Comparison of ENCODE assay signal across 8 mouse cellular contexts in the genomic region with DNA sequence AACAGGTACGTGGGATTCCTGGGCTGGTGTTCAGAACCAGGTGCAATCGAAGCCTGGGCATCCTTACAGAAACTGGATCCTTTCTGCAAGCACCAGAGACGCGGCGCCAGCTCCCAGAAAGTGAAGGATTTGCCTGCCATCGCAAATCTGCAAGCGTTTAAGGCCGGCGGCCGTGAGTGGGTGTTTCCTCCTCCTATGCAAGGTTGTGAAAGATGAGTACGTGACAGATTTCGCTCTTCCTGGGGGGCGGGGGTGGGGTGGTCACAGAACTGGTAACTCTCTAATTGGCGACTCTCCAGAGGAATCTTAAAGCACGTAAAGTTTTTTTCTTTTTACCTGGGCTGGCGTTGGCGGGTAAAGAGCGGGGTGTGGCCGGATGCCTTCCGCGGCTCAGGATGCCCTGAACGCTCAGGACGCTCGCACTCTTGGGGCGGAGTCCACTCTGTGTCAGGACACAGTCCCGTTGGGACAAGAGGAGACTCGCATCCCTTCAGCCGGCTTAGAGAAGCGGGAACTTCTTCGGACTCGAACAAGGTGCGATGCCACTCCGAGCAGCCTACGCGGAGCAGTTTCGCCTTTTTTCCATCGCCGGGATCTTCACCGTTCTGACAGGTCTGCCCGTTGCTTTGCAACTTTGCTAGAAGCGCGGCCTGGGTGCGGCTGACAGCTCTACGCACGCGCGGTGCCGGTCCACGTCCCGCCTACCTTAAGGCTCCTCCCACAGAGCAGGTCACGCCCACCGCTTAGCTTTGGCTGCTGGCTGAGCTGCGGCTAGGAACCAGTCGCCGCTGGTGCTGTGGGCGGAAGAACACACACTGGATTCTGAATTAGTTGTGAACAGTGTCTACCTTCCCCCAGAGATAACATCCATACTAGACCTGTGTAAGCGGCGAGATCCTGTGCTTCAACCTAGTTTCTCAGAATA.
DNase-seq lines count a peak whose midpoint lies in the region; ATAC-seq and TF ChIP-seq lines count a peak whose summit lies in the region.

No protein-coding gene starts in this region.

- H3K4me3 ChIP-seq in CH12.LX (replicated peaks in 1 of 3; ENCODE audit: low read depth in 2 of 3, low read length in 2 of 3, poor library complexity in 1 of 3) = peak overlapping the region; percentile 69 to 74 (median 74)
- peak overlapping the region; percentile 69 for H3K4me3 ChIP-seq in forebrain, embryonic 12.5 days (replicated peaks)
- peak overlapping the region; percentile 64 for H3K4me3 ChIP-seq in heart, postnatal 0 days (ENCODE audit: low read depth, low read length)
- H3K4me3 ChIP-seq in liver, postnatal 0 days (ENCODE audit: low read depth, low read length) = peak overlapping the region; percentile 53
- peak overlapping the region; percentile 63 for H3K4me3 ChIP-seq in neural tube, embryonic 14.5 days (ENCODE audit: low read depth, low read length)

- H3K79me2 ChIP-seq in CH12.LX (replicated peaks; ENCODE audit: control insufficient read depth, extremely low read depth, insufficient read depth, poor library complexity, severe bottlenecking) = no peaks in the 10 kb centered on the region; the same call in 1 of the 2 replicates

- H3K36me3 ChIP-seq in CH12.LX (replicated peaks in 1 of 2; ENCODE audit: control insufficient read depth in 1 of 2, insufficient read depth in 1 of 2, low read length in 1 of 2) = peaks cover 0 to 10% of the 10 kb centered on the region in 2 experiments
- H3K36me3 ChIP-seq in forebrain, embryonic 12.5 days (replicated peaks) = no peaks in the 10 kb centered on the region
- H3K36me3 ChIP-seq in heart, postnatal 0 days (replicated peaks; ENCODE audit: control insufficient read depth, insufficient read depth, low read length) = peaks cover 7% of the 10 kb centered on the region; the same call in 1 of the 2 replicates
- H3K36me3 ChIP-seq in liver, postnatal 0 days (replicated peaks; ENCODE audit: insufficient read depth, low read length) = no peaks in the 10 kb centered on the region
- H3K36me3 ChIP-seq in neural tube, embryonic 14.5 days (ENCODE audit: control insufficient read depth, insufficient read depth, low read length) = no peaks in the 10 kb centered on the region

- peak; percentile 97 for ATAC-seq in forebrain, embryonic 12.5 days (ENCODE audit: low FRiP score)
- peak; percentile 95 for ATAC-seq in heart, postnatal 0 days (ENCODE audit: insufficient read depth, low read depth)
- peak; percentile 87 for ATAC-seq in liver, postnatal 0 days
- ATAC-seq in neural tube, embryonic 14.5 days (ENCODE audit: low read depth) = peak; percentile 96

- peak overlapping the region; percentile 70 for H3K9ac ChIP-seq in CH12.LX (ENCODE audit: insufficient read depth, low read depth)
- peak overlapping the region; percentile 55 for H3K9ac ChIP-seq in forebrain, embryonic 12.5 days
- H3K9ac ChIP-seq in heart, postnatal 0 days (replicated peaks; ENCODE audit: low read depth, low read length) = peak overlapping the region; percentile 62
- peak overlapping the region; percentile 16; the same call in 1 of the 2 replicates for H3K9ac ChIP-seq in liver, postnatal 0 days (replicated peaks)
- peak overlapping the region; percentile 41 for H3K9ac ChIP-seq in neural tube, embryonic 14.5 days (replicated peaks; ENCODE audit: low read depth, low read length)

- no peak for TF ChIP-seq CTCF in CH12.LX (conservative IDR thresholded peaks at IDR 0.05 in 1 of 2, IDR thresholded peaks at IDR 0.05 in 1 of 2; ENCODE audit: low read depth in 2 of 2, low read length in 2 of 2)
- TF ChIP-seq CTCF in heart, postnatal 0 days (IDR thresholded peaks at IDR 0.05; ENCODE audit: low read depth) = no peak
- no peak for TF ChIP-seq CTCF in liver, postnatal 0 days (IDR thresholded peaks at IDR 0.05; ENCODE audit: low read depth)

- H3K4me2 ChIP-seq in CH12.LX (ENCODE audit: insufficient read depth, low read depth, poor library complexity, severe bottlenecking) = peak overlapping the region; percentile 88
- peak overlapping the region; percentile 92 for H3K4me2 ChIP-seq in forebrain, embryonic 12.5 days
- H3K4me2 ChIP-seq in heart, postnatal 0 days (ENCODE audit: low read depth, low read length) = peak overlapping the region; percentile 87
- H3K4me2 ChIP-seq in liver, postnatal 0 days (ENCODE audit: low read depth, low read length) = peak overlapping the region; percentile 71
- peak overlapping the region; percentile 96 for H3K4me2 ChIP-seq in neural tube, embryonic 14.5 days (ENCODE audit: low read depth, low read length)

- H3K9me3 ChIP-seq in CH12.LX (replicated peaks; ENCODE audit: low read length) = no peaks in the 10 kb centered on the region
- H3K9me3 ChIP-seq in forebrain, embryonic 12.5 days = no peaks in the 10 kb centered on the region
- H3K9me3 ChIP-seq in heart, postnatal 0 days (replicated peaks; ENCODE audit: control insufficient read depth, low read length) = no peaks in the 10 kb centered on the region
- no peaks in the 10 kb centered on the region for H3K9me3 ChIP-seq in liver, postnatal 0 days (ENCODE audit: low read length)
- H3K9me3 ChIP-seq in neural tube, embryonic 14.5 days (ENCODE audit: control insufficient read depth, low read length) = no peaks in the 10 kb centered on the region

- peak overlapping the region; percentile 45 for H3K27ac ChIP-seq in CH12.LX (ENCODE audit: insufficient read depth, low read depth)
- no peak overlapping the region for H3K27ac ChIP-seq in forebrain, embryonic 12.5 days
- peak overlapping the region; percentile 65 for H3K27ac ChIP-seq in heart, postnatal 0 days (ENCODE audit: low read depth)
- H3K27ac ChIP-seq in liver, postnatal 0 days (ENCODE audit: low read depth) = no peak overlapping the region; the same call in 1 of the 2 replicates
- no peak overlapping the region for H3K27ac ChIP-seq in neural tube, embryonic 14.5 days (ENCODE audit: low read depth, low read length)

- peaks cover 5 to 35% of the 10 kb centered on the region in 2 experiments for H3K4me1 ChIP-seq in CH12.LX (ENCODE audit: control insufficient read depth in 1 of 2, insufficient read depth in 2 of 2)
- H3K4me1 ChIP-seq in forebrain, embryonic 12.5 days = peaks cover 11% of the 10 kb centered on the region
- peaks cover 13% of the 10 kb centered on the region for H3K4me1 ChIP-seq in heart, postnatal 0 days (ENCODE audit: control insufficient read depth, insufficient read depth)
- H3K4me1 ChIP-seq in liver, postnatal 0 days (ENCODE audit: insufficient read depth) = peaks cover 14% of the 10 kb centered on the region; the same call in 1 of the 2 replicates
- no peaks in the 10 kb centered on the region for H3K4me1 ChIP-seq in neural tube, embryonic 14.5 days (ENCODE audit: control insufficient read depth, insufficient read depth, low read length)

- no peaks in the 10 kb centered on the region for H3K27me3 ChIP-seq in CH12.LX (replicated peaks)
- H3K27me3 ChIP-seq in forebrain, embryonic 12.5 days = peaks cover 1% of the 10 kb centered on the region; the same call in 1 of the 2 replicates
- no peaks in the 10 kb centered on the region for H3K27me3 ChIP-seq in heart, postnatal 0 days (ENCODE audit: control insufficient read depth, insufficient read depth, low read length)
- H3K27me3 ChIP-seq in liver, postnatal 0 days (ENCODE audit: insufficient read depth, low read length) = no peaks in the 10 kb centered on the region
- H3K27me3 ChIP-seq in neural tube, embryonic 14.5 days (ENCODE audit: control insufficient read depth, insufficient read depth, low read length) = 0 out of 2 replicates have a peak, but pooled peaks cover 3% of the 10 kb centered on the region

- dilution Hi-C loops in CH12.LX (cut with MboI; ENCODE audit: extremely low pct_ligation_motif_present, extremely low pct_unique_long_range_greater_than_20kb, low sequenced_read_pairs) = no loop called here

- no peak for TF ChIP-seq RAD21 in CH12.LX (IDR thresholded peaks at IDR 0.05; ENCODE audit: low read depth, low read length)

- no peak for TF ChIP-seq EP300 in CH12.LX (IDR thresholded peaks at IDR 0.05; ENCODE audit: low read length)
- TF ChIP-seq EP300 in heart, postnatal 0 days (IDR thresholded peaks at IDR 0.05; ENCODE audit: low read depth) = no peak
- no peak for TF ChIP-seq EP300 in liver, postnatal 0 days (IDR thresholded peaks at IDR 0.05; ENCODE audit: low read depth)

- under 1% methylated on average over 58 of the region's 58 CpGs for WGBS in forebrain, embryonic 12.5 days
- WGBS in heart, postnatal 0 days = under 1% methylated on average over 58 of the region's 58 CpGs
- under 1% methylated on average over 58 of the region's 58 CpGs for WGBS in large intestine, adult 2 months
- WGBS in liver, postnatal 0 days (ENCODE audit: insufficient replicate concordance) = under 1% methylated on average over 58 of the region's 58 CpGs
- WGBS in neural tube, embryonic 14.5 days = under 1% methylated on average over 58 of the region's 58 CpGs

- in situ Hi-C loops in CH12.LX (cut with MboI; ENCODE audit: low pct_ligation_motif_present, low pct_unique_long_range_greater_than_20kb, low sequenced_read_pairs) = loop anchor here (5.0 to 25.0 kb wide), 5 partner anchors 200 to 695 kb away; no protein-coding TSS in a partner anchor

- DNase-seq in CH12.LX (ENCODE audit: extremely low read depth) = peak; percentile 97
- DNase-seq in c-Kit-positive CD71-positive TER-119-positive erythroid progenitor cells, embryonic 14.5 days (ENCODE audit: low spot score) = peak; percentile 71
- peak; percentile 93 for DNase-seq in heart, postnatal 0 days (ENCODE audit: low spot score)
- peak; percentile 60 for DNase-seq in large intestine, adult 2 months (ENCODE audit: low read depth, low spot score)
- DNase-seq in liver, postnatal 0 days = peak; percentile 92
- peak; percentile 93 for DNase-seq in testis, postnatal 10 days (ENCODE audit: low spot score)

- peak; percentile 99 for TF ChIP-seq POLR2A in CH12.LX (IDR thresholded peaks at IDR 0.05; ENCODE audit: low read depth, low read length)

TF ChIP-seq in CH12.LX, 34 proteins besides CTCF, POLR2A, EP300 and RAD21 (continues in another document):
- TF ChIP-seq POLR2AphosphoS2 (IDR thresholded peaks at IDR 0.05; ENCODE audit: low read depth, low read length) = peak; percentile 89; the same call in 1 of the 2 replicates
- TF ChIP-seq CHD1 (IDR thresholded peaks at IDR 0.05; ENCODE audit: low read depth, low read length) = peak; percentile 80; the same call in 1 of the 2 replicates
- peak; percentile 63; the same call in 1 of the 2 replicates for TF ChIP-seq IRF4 (IDR thresholded peaks at IDR 0.05; ENCODE audit: low read depth, low read length)
- TF ChIP-seq MAZ (IDR thresholded peaks at IDR 0.05; ENCODE audit: low read depth, low read length) = no peak
- TF ChIP-seq GABPA (IDR thresholded peaks at IDR 0.05; ENCODE audit: insufficient replicate concordance, low read depth, low read length) = no peak
- TF ChIP-seq ELF1 (IDR thresholded peaks at IDR 0.05; ENCODE audit: low read depth, low read length) = peak; percentile 68
- TF ChIP-seq RCOR1 (conservative IDR thresholded peaks at IDR 0.05; ENCODE audit: low read depth, low read length) = peak; percentile 63
- TF ChIP-seq ZMIZ1 (IDR thresholded peaks at IDR 0.05; ENCODE audit: low read depth, low read length) = peak; percentile 89; the same call in 1 of the 2 replicates
- 0 out of 2 replicates have a peak, but pooled peaks have one; percentile 8 for TF ChIP-seq ETS1 (conservative IDR thresholded peaks at IDR 0.05; ENCODE audit: low read depth, low read length)
- TF ChIP-seq MAX (IDR thresholded peaks at IDR 0.05; ENCODE audit: low read length) = 0 out of 2 replicates have a peak, but pooled peaks have one; percentile 46

Comparison
In these comparisons a context has a peak if more than half of its experiments do, and no peak if none do; other contexts are left out.
1. H3K27ac ChIP-seq: peak in CH12.LX (single experiment) and heart, postnatal 0 days (single experiment); none in forebrain, embryonic 12.5 days (single experiment), liver, postnatal 0 days (single experiment) and neural tube, embryonic 14.5 days (single experiment).
2. H3K9ac ChIP-seq: peak in every context shown above with its lines; median percentile 70 in CH12.LX; 62 in heart, postnatal 0 days; 55 in forebrain, embryonic 12.5 days; 41 in neural tube, embryonic 14.5 days; 16 in liver, postnatal 0 days.
3. Peak in every context shown above with its lines, with median percentiles within 50 percentile points of each other: DNase-seq, H3K4me2 ChIP-seq, H3K4me3 ChIP-seq and ATAC-seq.